Mouse (Mus musculus) MEL (cell line): ENCODE results near the gene Bahd1.

Experiments
- BHLHE40 ChIP-seq: IDR thresholded peaks from 2 replicates; pipeline ENCODE4 v1.6.1; 2012; ENCODE audit warnings: low read depth, mild to moderate bottlenecking, inconsistent platforms, low read length, improper control_type of control experiment, borderline replicate concordance
- CTCF ChIP-seq, 3 experiments: IDR thresholded peaks in 2 of 3; conservative IDR thresholded peaks in 1 of 3; 2 replicates each; pipeline ENCODE4 v1.5.1; 2011 to 2012; ENCODE audit warnings: low read length in 3 of 3, low read depth in 2 of 3, mild to moderate bottlenecking in 2 of 3, improper control_type of control experiment in 1 of 3, inconsistent platforms in 1 of 3, mixed read lengths in 1 of 3, moderate library complexity in 1 of 3; ENCODE audit not compliant: control insufficient read depth in 1 of 3, insufficient read depth in 1 of 3, poor library complexity in 1 of 3, severe bottlenecking in 1 of 3
- EP300 ChIP-seq, 2 experiments: IDR thresholded peaks; 2 replicates each; pipeline ENCODE4 v1.6.1; 2011; ENCODE audit warnings: improper control_type of control experiment in 2 of 2, low read length in 2 of 2, low read depth in 1 of 2, mild to moderate bottlenecking in 1 of 2
- MAX ChIP-seq: IDR thresholded peaks from 2 replicates; pipeline ENCODE4 v1.6.1; 2011; ENCODE audit warnings: low read length, improper control_type of control experiment
- MAZ ChIP-seq: IDR thresholded peaks from 2 replicates; pipeline ENCODE4 v1.6.1; 2012; ENCODE audit warnings: low read depth, mild to moderate bottlenecking, inconsistent platforms, low read length, improper control_type of control experiment
- MYB ChIP-seq: IDR thresholded peaks from 2 replicates; pipeline ENCODE4 v1.6.1; 2011; ENCODE audit warnings: mild to moderate bottlenecking, low read depth, low read length, improper control_type of control experiment
- POLR2A ChIP-seq, 2 experiments: IDR thresholded peaks; 2 replicates each; pipeline ENCODE4 v1.6.1; 2011 to 2012; ENCODE audit warnings: low read length in 2 of 2, mild to moderate bottlenecking in 2 of 2, control low read depth in 1 of 2, improper control_type of control experiment in 1 of 2, low read depth in 1 of 2, moderate library complexity in 1 of 2; ENCODE audit not compliant: control insufficient read depth in 1 of 2, insufficient read depth in 1 of 2, poor library complexity in 1 of 2
- SMC3 ChIP-seq: IDR thresholded peaks from 2 replicates; pipeline ENCODE4 v1.6.1; 2011; ENCODE audit warnings: low read depth, low read length, improper control_type of control experiment
- USF1 ChIP-seq: IDR thresholded peaks from 2 replicates; pipeline ENCODE4 v1.6.1; 2014; ENCODE audit warnings: low read depth, mild to moderate bottlenecking, inconsistent platforms, low read length, improper control_type of control experiment, moderate library complexity
- USF2 ChIP-seq, 2 experiments: IDR thresholded peaks; 2 replicates each; pipeline ENCODE4 v1.6.1; 2011 to 2012; ENCODE audit warnings: improper control_type of control experiment in 2 of 2, low read length in 2 of 2, borderline replicate concordance in 1 of 2, inconsistent platforms in 1 of 2, low read depth in 1 of 2, mild to moderate bottlenecking in 1 of 2; ENCODE audit not compliant: insufficient read depth in 1 of 2
- ZNF384 ChIP-seq: IDR thresholded peaks from 2 replicates; pipeline ENCODE4 v1.6.1; 2012; ENCODE audit warnings: low read depth, mild to moderate bottlenecking, inconsistent platforms, low read length, improper control_type of control experiment

DNA sequence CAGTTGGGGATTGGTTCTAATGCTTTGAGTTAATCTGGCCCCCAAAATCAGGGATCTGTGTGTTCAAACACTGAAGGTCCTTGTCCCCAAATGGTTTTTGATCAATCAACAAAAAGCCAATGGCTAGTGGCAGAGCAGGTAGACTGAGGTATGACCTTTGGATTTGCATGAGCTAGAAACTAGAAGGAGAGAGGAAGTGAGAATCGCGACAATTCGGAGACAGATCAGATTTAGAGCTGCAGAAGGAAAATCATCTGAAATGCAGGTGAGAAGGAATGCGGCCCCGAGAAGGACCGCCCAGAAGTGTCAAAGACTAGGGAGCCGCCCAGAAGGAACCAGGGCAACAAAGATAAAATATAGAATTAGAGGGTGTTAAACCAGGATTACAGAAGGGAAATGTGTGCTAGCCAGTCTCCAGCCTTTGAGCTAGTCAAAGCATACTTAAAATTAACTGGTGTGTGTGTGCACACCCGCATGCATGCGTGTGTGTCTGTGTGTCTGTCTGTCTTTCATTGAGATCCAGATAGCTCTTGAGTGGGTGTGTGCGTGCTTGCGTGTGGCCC is 69.5 kb downstream of the Bahd1 start:
- TF ChIP-seq CTCF (IDR thresholded peaks at IDR 0.05 in 2 of 3, conservative IDR thresholded peaks at IDR 0.05 in 1 of 3; ENCODE audit: control insufficient read depth in 1 of 3, insufficient read depth in 1 of 3, low read depth in 2 of 3, low read length in 3 of 3, poor library complexity in 1 of 3, severe bottlenecking in 1 of 3) (no peak), POLR2A (IDR thresholded peaks at IDR 0.05; ENCODE audit: control insufficient read depth in 1 of 2, insufficient read depth in 1 of 2, low read depth in 1 of 2, low read length in 2 of 2, poor library complexity in 1 of 2) (no peak), EP300 (IDR thresholded peaks at IDR 0.05; ENCODE audit: low read depth in 1 of 2, low read length in 2 of 2) (no peak), USF1 (no peak), MYB (no peak), BHLHE40 (no peak), SMC3 (no peak), MAX (no peak), ZNF384 (no peak), MAZ (no peak), USF2 (IDR thresholded peaks at IDR 0.05; ENCODE audit: borderline replicate concordance in 1 of 2, insufficient read depth in 1 of 2, low read depth in 1 of 2, low read length in 2 of 2) (no peak)
